Mouse (Mus musculus): ENCODE measurements around the gene Wwc1. TPM values are rescaled to one million over a fixed set of nuclear protein-coding genes. Genes with fewer than 3 reads are reported as not detected.

Gene Wwc1
- total and polyA plus RNA-seq, 2 experiments, result 11.3 to 25.0 TPM

- Histone ChIP-seq H3K79me2 (ENCODE audit: control insufficient read depth, insufficient read depth, low read length) (peaks cover 36% of the 10 kb centered on the region; the same call in 1 of the 2 replicates), H3K27ac (replicated peaks; ENCODE audit: insufficient read depth, low read depth, low read length) (no peak overlapping the region; the same call in 1 of the 2 replicates), H3K36me3 (ENCODE audit: control insufficient read depth, insufficient read depth, low read length) (no peaks in the 10 kb centered on the region), H3K9ac (ENCODE audit: low read depth, low read length) (no peak overlapping the region), H3K4me3 (ENCODE audit: insufficient read depth, low read depth, low read length) (no peak overlapping the region), H3K27me3 (ENCODE audit: control insufficient read depth, insufficient read depth, low read length) (no peaks in the 10 kb centered on the region), H3K4me1 (ENCODE audit: control insufficient read depth, insufficient read depth, low read length) (peaks cover 3% of the 10 kb centered on the region)
- WGBS, result 53% methylated on average over 5 of the region's 5 CpGs
- no peak for DNase-seq (ENCODE audit: extremely low read depth, low read depth, low spot score)
- TF ChIP-seq POLR2A (IDR thresholded peaks at IDR 0.05; ENCODE audit: extremely low read depth, insufficient read depth, low read length) (no peak), CTCF (IDR thresholded peaks at IDR 0.05; ENCODE audit: low read depth, low read length) (no peak)
Observed at GRCm38 (mm10) chr11:35941064-35941463, 39.3 kb downstream of the Wwc1 start.

- WGBS, result 66% methylated on average over 6 of the region's 6 CpGs
- DNase-seq (ENCODE audit: extremely low read depth, low read depth, low spot score), result no peak
- Histone ChIP-seq H3K4me3 (ENCODE audit: insufficient read depth, low read depth, low read length) (no peak overlapping the region), H3K9ac (ENCODE audit: low read depth, low read length) (no peak overlapping the region; the same call in 1 of the 2 replicates), H3K27ac (replicated peaks; ENCODE audit: insufficient read depth, low read depth, low read length) (no peak overlapping the region), H3K79me2 (ENCODE audit: control insufficient read depth, insufficient read depth, low read length) (peaks cover 28% of the 10 kb centered on the region; the same call in 1 of the 2 replicates), H3K36me3 (ENCODE audit: control insufficient read depth, insufficient read depth, low read length) (no peaks in the 10 kb centered on the region), H3K4me1 (ENCODE audit: control insufficient read depth, insufficient read depth, low read length) (peaks cover 5% of the 10 kb centered on the region), H3K27me3 (ENCODE audit: control insufficient read depth, insufficient read depth, low read length) (no peaks in the 10 kb centered on the region)
- TF ChIP-seq POLR2A (IDR thresholded peaks at IDR 0.05; ENCODE audit: extremely low read depth, insufficient read depth, low read length) (no peak), CTCF (IDR thresholded peaks at IDR 0.05; ENCODE audit: low read depth, low read length) (no peak)
Observed at GRCm38 (mm10) chr11:35938790-35939385, 41.4 kb downstream of the Wwc1 start.

- H3K27me3 ChIP-seq (ENCODE audit: control insufficient read depth, insufficient read depth, low read length), result no peaks in the 10 kb centered on the region
- peaks cover 28% of the 10 kb centered on the region; the same call in 1 of the 2 replicates for H3K79me2 ChIP-seq (ENCODE audit: control insufficient read depth, insufficient read depth, low read length)
- H3K36me3 ChIP-seq (ENCODE audit: control insufficient read depth, insufficient read depth, low read length), result no peaks in the 10 kb centered on the region
- no peak for TF ChIP-seq POLR2A (IDR thresholded peaks at IDR 0.05; ENCODE audit: extremely low read depth, insufficient read depth, low read length)
- no peak for TF ChIP-seq CTCF (IDR thresholded peaks at IDR 0.05; ENCODE audit: low read depth, low read length)
- peak; percentile 65 for DNase-seq (ENCODE audit: extremely low read depth, low read depth, low spot score)
- H3K4me1 ChIP-seq (ENCODE audit: control insufficient read depth, insufficient read depth, low read length), result peaks cover 14% of the 10 kb centered on the region
- H3K9ac ChIP-seq (ENCODE audit: low read depth, low read length), result no peak overlapping the region
- H3K4me3 ChIP-seq (ENCODE audit: insufficient read depth, low read depth, low read length), result no peak overlapping the region
- 0 out of 2 replicates have a peak overlapping the region, but pooled peaks have one; percentile 6 for H3K27ac ChIP-seq (replicated peaks; ENCODE audit: insufficient read depth, low read depth, low read length)
- 16% methylated on average over 3 of the region's 3 CpGs for WGBS
Observed at GRCm38 (mm10) chr11:35935645-35936044, 44.7 kb downstream of the Wwc1 start.

GRCm38 (mm10) chr11:35935133-35935532 is 45.2 kb downstream of the Wwc1 start:
- Histone ChIP-seq H3K36me3 (ENCODE audit: control insufficient read depth, insufficient read depth, low read length) (no peaks in the 10 kb centered on the region), H3K27ac (replicated peaks; ENCODE audit: insufficient read depth, low read depth, low read length) (0 out of 2 replicates have a peak overlapping the region, but pooled peaks have one; percentile 0), H3K4me1 (ENCODE audit: control insufficient read depth, insufficient read depth, low read length) (peaks cover 14% of the 10 kb centered on the region), H3K9ac (ENCODE audit: low read depth, low read length) (no peak overlapping the region), H3K27me3 (ENCODE audit: control insufficient read depth, insufficient read depth, low read length) (no peaks in the 10 kb centered on the region), H3K4me3 (ENCODE audit: insufficient read depth, low read depth, low read length) (no peak overlapping the region), H3K79me2 (ENCODE audit: control insufficient read depth, insufficient read depth, low read length) (peaks cover 22% of the 10 kb centered on the region; the same call in 1 of the 2 replicates)
- no peak for DNase-seq (ENCODE audit: extremely low read depth, low read depth, low spot score)
- no peak for TF ChIP-seq POLR2A (IDR thresholded peaks at IDR 0.05; ENCODE audit: extremely low read depth, insufficient read depth, low read length)
- TF ChIP-seq CTCF (IDR thresholded peaks at IDR 0.05; ENCODE audit: low read depth, low read length), result no peak
- 95% methylated on average over 1 of the region's 1 CpGs for WGBS

- Histone ChIP-seq H3K27ac (replicated peaks; ENCODE audit: insufficient read depth, low read depth, low read length) (no peak overlapping the region), H3K9ac (ENCODE audit: low read depth, low read length) (no peak overlapping the region), H3K27me3 (ENCODE audit: control insufficient read depth, insufficient read depth, low read length) (no peaks in the 10 kb centered on the region), H3K79me2 (ENCODE audit: control insufficient read depth, insufficient read depth, low read length) (peaks cover 18% of the 10 kb centered on the region; the same call in 1 of the 2 replicates), H3K36me3 (ENCODE audit: control insufficient read depth, insufficient read depth, low read length) (no peaks in the 10 kb centered on the region), H3K4me3 (ENCODE audit: insufficient read depth, low read depth, low read length) (no peak overlapping the region), H3K4me1 (ENCODE audit: control insufficient read depth, insufficient read depth, low read length) (peaks cover 14% of the 10 kb centered on the region)
- 61% methylated on average over 14 of the region's 14 CpGs for WGBS
- no peak for DNase-seq (ENCODE audit: extremely low read depth, low read depth, low spot score)
- TF ChIP-seq CTCF (IDR thresholded peaks at IDR 0.05; ENCODE audit: low read depth, low read length) (no peak), POLR2A (IDR thresholded peaks at IDR 0.05; ENCODE audit: extremely low read depth, insufficient read depth, low read length) (no peak)
Observed at GRCm38 (mm10) chr11:35933402-35934085, 46.8 kb downstream of the Wwc1 start.

Measured in liver, adult 2 months (tissue).